ENCODE assay signal across 32 mouse cellular contexts in the genomic region with DNA sequence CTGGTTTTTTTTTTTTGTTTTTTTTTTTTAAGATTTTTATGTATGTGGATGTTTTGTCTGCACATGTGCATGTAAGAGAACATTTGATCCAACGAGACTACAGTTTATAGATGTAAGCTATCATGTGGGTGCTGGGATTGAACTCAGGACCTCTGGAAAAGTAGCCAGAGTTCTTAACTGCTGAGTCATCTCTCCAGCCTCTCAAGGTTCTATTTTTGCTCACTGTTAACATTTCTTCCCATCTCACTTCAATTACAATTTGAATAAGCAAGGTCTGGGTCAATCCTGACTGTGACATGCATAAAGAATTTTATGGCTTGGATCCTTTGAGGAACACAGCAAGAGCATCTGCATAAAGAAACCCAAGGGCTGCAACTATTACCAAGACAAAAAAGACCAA. TPM values are rescaled to one million over a fixed set of nuclear protein-coding genes. Genes with fewer than 3 reads are reported as not detected.
DNase-seq lines count a peak whose midpoint lies in the region; ATAC-seq and TF ChIP-seq lines count a peak whose summit lies in the region.
"Had no signal": no experiment of that assay in that cellular context is flagged by ENCODE, and none has a peak within 500 bp of the region (broad histone marks: within the 10 kb centered on the region; RNA-seq: fewer than 3 reads in every experiment).

No protein-coding gene starts in this region.

- H3K9ac ChIP-seq in ES-Bruce4 (ENCODE audit: low read depth, poor library complexity, severe bottlenecking): peak overlapping the region; percentile 44; the same call in 1 of the 2 replicates
- H3K9ac ChIP-seq in hindbrain, embryonic 13.5 days: no peak overlapping the region
- H3K9ac ChIP-seq: embryonic facial prominence, embryonic 12.5 days; embryonic facial prominence, embryonic 15.5 days; forebrain, embryonic 12.5 days; heart, embryonic 12.5 days; heart, embryonic 15.5 days; hindbrain, embryonic 14.5 days had no signal

- H3K4me3 ChIP-seq in ES-Bruce4 (ENCODE audit: low read depth, low read length): no peak overlapping the region
- no peak overlapping the region for H3K4me3 ChIP-seq in hindbrain, embryonic 13.5 days
- H3K4me3 ChIP-seq: embryonic facial prominence, embryonic 12.5 days; embryonic facial prominence, embryonic 15.5 days; erythroblast, embryonic 14.5 days; forebrain, embryonic 12.5 days; heart, embryonic 12.5 days; heart, embryonic 15.5 days; hindbrain, embryonic 10.5 days had no signal

- TF ChIP-seq EP300 in ES-Bruce4 (IDR thresholded peaks at IDR 0.05; ENCODE audit: insufficient read depth, low read depth, low read length): no peak

- H3K4me2 ChIP-seq in hindbrain, embryonic 13.5 days: no peak overlapping the region
- H3K4me2 ChIP-seq: embryonic facial prominence, embryonic 12.5 days; embryonic facial prominence, embryonic 15.5 days; forebrain, embryonic 12.5 days; heart, embryonic 12.5 days; heart, embryonic 15.5 days; hindbrain, embryonic 14.5 days had no signal

- WGBS in hindbrain, embryonic 13.5 days: 92% methylated on average over 1 of the region's 1 CpGs

- peak overlapping the region; percentile 94 for H3K27ac ChIP-seq in ES-Bruce4 (ENCODE audit: insufficient read depth, low read length)
- H3K27ac ChIP-seq in hindbrain, embryonic 13.5 days: no peak overlapping the region
- H3K27ac ChIP-seq: embryonic facial prominence, embryonic 12.5 days; embryonic facial prominence, embryonic 15.5 days; forebrain, embryonic 12.5 days; heart, embryonic 15.5 days; hindbrain, embryonic 10.5 days; hindbrain, embryonic 14.5 days; hindbrain, postnatal 0 days had no signal

- no peak for ATAC-seq in hindbrain, embryonic 13.5 days (ENCODE audit: low FRiP score)
- ATAC-seq: forebrain, embryonic 16.5 days; hindbrain, postnatal 0 days; inflammation-experienced regulatory T-cells, adult 6 months; intestine, embryonic 16.5 days had no signal

- peak; percentile 2 for DNase-seq in embryo, embryonic 10.5 days (ENCODE audit: low spot score)
- DNase-seq in embryo, embryonic 9.5 days (ENCODE audit: extremely low spot score): no peak
- peak; percentile 85 for DNase-seq in R1 (ENCODE audit: low read depth, low spot score)
- DNase-seq in mesoderm, embryonic 11.5 days (ENCODE audit: low read depth, low spot score): peak; percentile 20
- DNase-seq in kidney, postnatal 10 days: no peak
- DNase-seq in ovary, postnatal 36 days (ENCODE audit: low spot score): no peak
- DNase-seq: adrenal gland, postnatal 14 days; B cell, adult 2 months; cerebellum, adult 11-12 months; cerebellum, adult 8-10 months; cerebellum, postnatal 10 days; cerebellum, postnatal 36 days; gastrocnemius, postnatal 10 days; gastrocnemius, postnatal 36 days; heart, postnatal 10 days; heart, postnatal 36 days; kidney, adult 18-20 months had no signal

- peaks cover 5% of the 10 kb centered on the region for H3K4me1 ChIP-seq in ES-Bruce4 (ENCODE audit: control insufficient read depth, insufficient read depth, low read length)
- no peaks in the 10 kb centered on the region for H3K4me1 ChIP-seq in hindbrain, embryonic 13.5 days (replicated peaks)
- H3K4me1 ChIP-seq: embryonic facial prominence, embryonic 12.5 days; embryonic facial prominence, embryonic 15.5 days; forebrain, embryonic 12.5 days; heart, embryonic 12.5 days; heart, embryonic 15.5 days had no signal

- no peaks in the 10 kb centered on the region for H3K9me3 ChIP-seq in ES-Bruce4 (replicated peaks; ENCODE audit: control insufficient read depth, insufficient read depth, low read length, poor library complexity, severe bottlenecking)
- no peaks in the 10 kb centered on the region for H3K9me3 ChIP-seq in hindbrain, embryonic 13.5 days
- H3K9me3 ChIP-seq: embryonic facial prominence, embryonic 12.5 days; embryonic facial prominence, embryonic 15.5 days; forebrain, embryonic 12.5 days; G1E; heart, embryonic 12.5 days; heart, embryonic 15.5 days; hindbrain, embryonic 10.5 days had no signal

- H3K36me3 ChIP-seq in ES-Bruce4 (ENCODE audit: control insufficient read depth, insufficient read depth, low read length, poor library complexity, severe bottlenecking): peaks cover 14% of the 10 kb centered on the region
- H3K36me3 ChIP-seq in hindbrain, embryonic 13.5 days: peaks cover 43% of the 10 kb centered on the region

- TF ChIP-seq CTCF in ES-Bruce4 (IDR thresholded peaks at IDR 0.05; ENCODE audit: low read depth, low read length): no peak

- no peak for TF ChIP-seq POLR2A in ES-Bruce4 (IDR thresholded peaks at IDR 0.05; ENCODE audit: insufficient read depth, low read length)

- no peaks in the 10 kb centered on the region for H3K27me3 ChIP-seq in ES-Bruce4 (ENCODE audit: control insufficient read depth, insufficient read depth, low read length, poor library complexity, severe bottlenecking)
- H3K27me3 ChIP-seq in hindbrain, embryonic 13.5 days: no peaks in the 10 kb centered on the region
- H3K27me3 ChIP-seq: embryonic facial prominence, embryonic 12.5 days; embryonic facial prominence, embryonic 15.5 days; forebrain, embryonic 12.5 days; heart, embryonic 12.5 days; heart, embryonic 15.5 days had no signal

RNA-seq across cellular contexts. Expression of gene Rnft1, which starts 16.3 kb away (rescaled TPM):
- polyA plus RNA-seq in ES-Bruce4 (2011; ENCODE audit: insufficient read depth, insufficient read length, low read depth, missing spikeins): 25.0 and 30.3 TPM in 2 replicates
- 16.6 and 17.7 TPM in 2 replicates for polyA plus RNA-seq in hindbrain, embryonic 13.5 days (2015; fragmentation: Nextera tagmentation; extraction: Ambion mirVana)

RNA-seq across cellular contexts. Expression of gene Rps6kb1, which starts 43.8 kb away (rescaled TPM):
- 82.2 and 86.3 TPM in 2 replicates for polyA plus RNA-seq in ES-Bruce4 (2011; ENCODE audit: insufficient read depth, insufficient read length, low read depth, missing spikeins)
- polyA plus RNA-seq in hindbrain, embryonic 13.5 days (2015; fragmentation: Nextera tagmentation; extraction: Ambion mirVana): 62.4 and 66.2 TPM in 2 replicates

RNA-seq across cellular contexts. Expression of gene Tubd1, which starts 44.0 kb away (rescaled TPM):
- 9.7 and 12.1 TPM in 2 replicates for polyA plus RNA-seq in ES-Bruce4 (2011; ENCODE audit: insufficient read depth, insufficient read length, low read depth, missing spikeins)
- 7.6 and 7.8 TPM in 2 replicates for polyA plus RNA-seq in hindbrain, embryonic 13.5 days (2015; fragmentation: Nextera tagmentation; extraction: Ambion mirVana)

Comparison
In these comparisons a context has a peak if more than half of its experiments do, and no peak if none do; other contexts are left out.
1. DNase-seq: peak in embryo, embryonic 10.5 days (single experiment), R1 (single experiment) and mesoderm, embryonic 11.5 days (single experiment); none in embryo, embryonic 9.5 days (single experiment), kidney, postnatal 10 days (single experiment) and ovary, postnatal 36 days (single experiment).